In genomic region chr2:125731763-125732560, GRCm38 (mm10) we compare ENCODE assay signal across 8 mouse cellular contexts. TPM values are rescaled to one million over a fixed set of nuclear protein-coding genes. Genes with fewer than 3 reads are reported as not detected.
DNase-seq lines count a peak whose midpoint lies in the region; ATAC-seq lines count a peak whose summit lies in the region.

No protein-coding gene starts in this region.

- no peaks in the 10 kb centered on the region for H3K36me3 ChIP-seq in hindbrain, embryonic 16.5 days (ENCODE audit: control insufficient read depth, insufficient read depth, low read length)

- H3K4me2 ChIP-seq in hindbrain, embryonic 16.5 days (ENCODE audit: low read length): peak overlapping the region; percentile 85

- peak overlapping the region; percentile 85 for H3K9ac ChIP-seq in hindbrain, embryonic 16.5 days (ENCODE audit: low read depth, low read length)

- peak; percentile 98 for DNase-seq in ZHBTc4 (ENCODE audit: low read depth, low spot score)
- DNase-seq in cerebellum, postnatal 4 days (ENCODE audit: low spot score in 2 of 2): peak; percentile 98 to 99
- DNase-seq in gastrocnemius, adult 18-20 months (ENCODE audit: low spot score): peak; percentile 92
- peak; percentile 89 for DNase-seq in left cerebral cortex, adult 11 months (ENCODE audit: low spot score)
- DNase-seq in lung, postnatal 36 days: peak; percentile 96
- DNase-seq in retina, postnatal 1 day: peak; percentile 95
- peak; percentile 95 for DNase-seq in thymus, postnatal 4 days

- H3K4me3 ChIP-seq in hindbrain, embryonic 16.5 days (ENCODE audit: low read length): peak overlapping the region; percentile 53

- 6% methylated on average over 35 of the region's 35 CpGs for WGBS in hindbrain, embryonic 16.5 days

- no peaks in the 10 kb centered on the region for H3K9me3 ChIP-seq in hindbrain, embryonic 16.5 days (ENCODE audit: control insufficient read depth, low read length)

- 0 out of 2 replicates have a peak, but pooled peaks cover 2% of the 10 kb centered on the region for H3K27me3 ChIP-seq in hindbrain, embryonic 16.5 days (replicated peaks; ENCODE audit: control insufficient read depth, insufficient read depth, low read length)

- peak; percentile 97 for ATAC-seq in hindbrain, embryonic 16.5 days

- H3K27ac ChIP-seq in hindbrain, embryonic 16.5 days (ENCODE audit: low read depth, low read length): peak overlapping the region; percentile 89

- H3K4me1 ChIP-seq in hindbrain, embryonic 16.5 days (ENCODE audit: control insufficient read depth, insufficient read depth, low read depth, low read length): peaks cover 6% of the 10 kb centered on the region; the same call in 1 of the 2 replicates

RNA-seq across cellular contexts. Expression of gene Shc4, which starts 8.0 kb away (rescaled TPM):
- total RNA-seq in gastrocnemius, adult 18-20 months (2021): 1 to 10 TPM in 1 of 2 experiments, under 1 TPM in 1; 0.71 to 1.0 TPM
- 4.3 and 5.0 TPM in 2 replicates for polyA plus RNA-seq in hindbrain, embryonic 16.5 days (2015; fragmentation: Nextera tagmentation; extraction: Ambion mirVana)

RNA-seq across cellular contexts. Expression of gene Secisbp2l, which starts 50.7 kb away (rescaled TPM):
- total RNA-seq in gastrocnemius, adult 18-20 months (2021): 10 to 100 TPM; 15.0 to 17.0 TPM
- 23.9 and 28.6 TPM in 2 replicates for polyA plus RNA-seq in hindbrain, embryonic 16.5 days (2015; fragmentation: Nextera tagmentation; extraction: Ambion mirVana)

RNA-seq across cellular contexts. Expression of gene Eid1, which starts 59.1 kb away (rescaled TPM):
- 10 to 100 TPM; 19.1 to 23.3 TPM for total RNA-seq in gastrocnemius, adult 18-20 months (2021)
- 373 and 390 TPM in 2 replicates for polyA plus RNA-seq in hindbrain, embryonic 16.5 days (2015; fragmentation: Nextera tagmentation; extraction: Ambion mirVana)

Comparison
In these comparisons a context has a peak if more than half of its experiments do, and no peak if none do; other contexts are left out.
1. Peak in every context shown above with its lines: DNase-seq, ATAC-seq, H3K4me3 ChIP-seq and H3K27ac ChIP-seq.